Mouse (Mus musculus): ENCODE data around the gene Ccdc93. TPM values are rescaled to one million over a fixed set of nuclear protein-coding genes. Genes with fewer than 3 reads are reported as not detected.

Ccdc93 gene
- polyA plus RNA-seq, 1 experiment: 12.5 TPM

DNA sequence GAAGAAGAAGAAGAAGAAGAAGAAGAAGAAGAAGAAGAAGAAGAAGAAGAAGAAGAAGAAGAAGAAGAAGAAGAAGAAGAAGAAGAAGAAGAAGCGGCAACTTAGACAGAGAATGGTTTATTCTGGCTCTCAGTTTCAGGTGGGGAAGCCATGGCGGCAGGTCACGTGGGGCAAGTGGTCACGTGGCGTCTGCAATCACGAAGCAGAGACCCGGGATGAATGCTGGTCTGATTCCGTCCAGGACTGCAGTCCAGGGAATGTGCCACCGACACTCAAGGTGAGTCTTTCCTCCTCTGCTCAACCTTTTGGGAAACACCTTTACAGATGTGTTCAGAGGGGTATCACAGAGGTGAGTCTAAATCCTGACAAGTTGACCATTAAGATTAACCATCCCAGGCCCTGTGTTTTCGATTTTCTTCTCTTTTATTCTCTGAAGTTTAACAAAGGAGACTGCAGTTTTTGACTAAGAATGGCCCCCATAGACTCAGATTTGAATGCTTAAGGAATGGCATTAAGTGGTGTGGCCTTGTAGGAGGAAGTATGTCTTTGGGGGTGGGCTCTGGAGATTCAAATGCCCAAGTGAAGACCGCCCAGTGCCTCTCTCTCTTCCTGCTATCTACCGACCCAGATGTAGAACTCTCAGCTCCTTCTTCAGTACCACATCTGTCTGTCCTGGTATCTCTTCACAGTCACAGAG lies 11.1 kb upstream of the Ccdc93 start:
- no peak for TF ChIP-seq GATA1 (IDR thresholded peaks at IDR 0.05; ENCODE audit: low read length)

- no peak for TF ChIP-seq GATA1 (IDR thresholded peaks at IDR 0.05; ENCODE audit: low read length)
Measured at GRCm38 (mm10) chr1:121430183-121430937, 489 bp upstream of the Ccdc93 start.

DNA sequence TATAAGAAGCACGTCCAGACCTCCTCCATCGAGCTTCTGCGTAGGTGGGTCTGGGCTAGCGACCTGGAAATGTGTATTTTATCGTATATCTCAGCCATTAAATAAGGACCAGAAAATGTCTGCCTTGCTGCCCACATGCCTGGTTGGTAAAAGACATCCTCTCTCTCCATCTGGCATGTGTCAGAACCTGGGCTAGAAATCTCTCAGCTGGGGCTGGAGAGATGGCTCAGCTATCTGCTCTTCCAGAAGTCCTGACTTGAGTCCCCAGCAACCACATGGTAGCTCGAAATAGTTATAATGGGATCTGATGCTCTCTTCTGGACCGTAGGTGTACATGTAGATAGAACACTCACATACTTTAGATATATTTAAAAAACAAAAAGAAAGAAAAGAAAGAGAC lies 5.1 kb downstream of the Ccdc93 start:
- no peak for TF ChIP-seq GATA1 (IDR thresholded peaks at IDR 0.05; ENCODE audit: low read length)

GRCm38 (mm10) chr1:121440535-121441381 lies 9.9 kb downstream of the Ccdc93 start:
- no peak for TF ChIP-seq GATA1 (IDR thresholded peaks at IDR 0.05; ENCODE audit: low read length)

DNA sequence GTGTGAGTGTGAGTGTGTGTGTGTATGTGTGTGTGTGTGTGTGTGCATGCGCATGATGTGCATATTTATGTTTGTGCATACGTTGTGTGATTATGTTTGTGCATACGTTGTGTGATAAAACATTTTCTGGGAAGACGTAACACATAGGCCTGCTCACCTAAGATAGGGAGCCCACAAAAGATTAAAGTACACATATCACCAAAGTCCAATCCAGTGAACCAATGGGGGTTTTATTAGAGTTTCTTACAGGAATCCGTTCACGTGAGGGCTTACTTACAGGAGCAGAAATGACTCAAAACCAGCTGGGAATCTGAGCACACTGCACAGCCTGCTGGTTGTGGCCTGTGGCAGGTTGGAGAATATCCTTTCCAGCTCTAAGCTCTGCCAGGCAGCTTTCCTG lies 13.3 kb downstream of the Ccdc93 start:
- no peak for TF ChIP-seq GATA1 (IDR thresholded peaks at IDR 0.05; ENCODE audit: low read length)

GRCm38 (mm10) chr1:121447216-121447615 lies 16.4 kb downstream of the Ccdc93 start:
- no peak for TF ChIP-seq GATA1 (IDR thresholded peaks at IDR 0.05; ENCODE audit: low read length)

DNA sequence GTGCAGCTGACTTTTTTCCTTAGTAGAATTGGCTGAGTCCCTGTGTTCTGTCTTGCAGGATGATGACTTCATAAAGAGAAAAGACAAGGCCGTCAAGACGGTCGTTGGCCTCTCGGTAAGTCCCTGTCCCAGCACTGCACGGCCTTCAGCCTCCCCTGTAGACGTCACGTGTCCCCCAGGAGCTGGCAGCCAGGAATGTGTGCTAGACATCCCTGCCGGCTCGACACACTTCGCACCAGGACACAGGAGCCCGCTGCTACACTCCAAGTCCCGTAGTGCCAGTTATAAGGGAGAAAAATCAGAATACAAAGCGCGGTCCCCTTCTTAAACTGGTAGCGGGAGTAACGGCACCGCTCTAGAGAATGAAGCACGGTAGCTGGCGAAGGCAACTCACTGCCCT lies 17.3 kb downstream of the Ccdc93 start:
- TF ChIP-seq GATA1 (IDR thresholded peaks at IDR 0.05; ENCODE audit: low read length): no peak

- no peak for TF ChIP-seq GATA1 (IDR thresholded peaks at IDR 0.05; ENCODE audit: low read length)
Measured at GRCm38 (mm10) chr1:121451009-121451408, 20.2 kb downstream of the Ccdc93 start.

- TF ChIP-seq GATA1 (IDR thresholded peaks at IDR 0.05; ENCODE audit: low read length): no peak
Measured at GRCm38 (mm10) chr1:121452498-121452897, 21.6 kb downstream of the Ccdc93 start.

DNA sequence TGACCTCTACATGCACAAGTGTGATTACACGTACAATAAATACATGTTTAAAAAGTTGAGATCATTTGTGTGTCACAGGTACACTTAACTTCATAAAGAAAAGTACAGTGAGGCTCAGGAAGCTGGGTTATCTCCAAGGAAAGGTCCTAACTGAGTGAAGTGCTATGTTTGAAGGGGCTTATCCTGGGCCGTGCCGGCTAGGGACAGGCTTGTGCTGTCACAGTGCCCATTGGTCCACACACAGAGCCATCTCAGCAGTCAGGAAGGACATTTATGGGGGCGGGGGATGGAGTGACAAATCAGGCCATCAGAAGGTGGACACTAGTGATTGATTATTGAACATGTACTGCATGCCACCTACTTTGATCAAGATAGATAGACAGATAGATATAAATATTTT lies 22.2 kb downstream of the Ccdc93 start:
- TF ChIP-seq GATA1 (IDR thresholded peaks at IDR 0.05; ENCODE audit: low read length): no peak

DNA sequence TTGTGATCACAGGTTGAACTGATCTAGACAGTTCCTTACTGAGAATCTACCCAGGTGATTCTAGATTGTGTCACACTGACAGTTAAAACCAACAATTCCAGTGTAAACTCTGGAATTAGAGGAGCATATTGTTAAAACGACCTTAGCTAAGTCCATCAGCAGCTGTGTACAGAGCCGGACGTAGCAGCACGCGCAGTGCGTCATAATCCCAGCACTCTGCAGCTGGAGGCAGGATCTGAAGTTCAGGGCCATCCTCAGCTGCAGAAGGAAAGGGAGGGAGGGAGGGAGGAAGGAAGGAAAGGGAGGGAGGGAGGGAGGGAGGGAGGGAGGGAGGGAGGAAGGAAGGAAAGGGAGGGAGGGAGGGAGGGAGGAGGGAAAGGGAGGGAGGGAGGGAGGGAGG lies 24.1 kb downstream of the Ccdc93 start:
- no peak for TF ChIP-seq GATA1 (IDR thresholded peaks at IDR 0.05; ENCODE audit: low read length)

- TF ChIP-seq GATA1 (IDR thresholded peaks at IDR 0.05; ENCODE audit: low read length): no peak
Measured at GRCm38 (mm10) chr1:121460077-121460476, 29.2 kb downstream of the Ccdc93 start.

GRCm38 (mm10) chr1:121461895-121462294 lies 31.0 kb downstream of the Ccdc93 start:
- TF ChIP-seq GATA1 (IDR thresholded peaks at IDR 0.05; ENCODE audit: low read length): no peak

DNA sequence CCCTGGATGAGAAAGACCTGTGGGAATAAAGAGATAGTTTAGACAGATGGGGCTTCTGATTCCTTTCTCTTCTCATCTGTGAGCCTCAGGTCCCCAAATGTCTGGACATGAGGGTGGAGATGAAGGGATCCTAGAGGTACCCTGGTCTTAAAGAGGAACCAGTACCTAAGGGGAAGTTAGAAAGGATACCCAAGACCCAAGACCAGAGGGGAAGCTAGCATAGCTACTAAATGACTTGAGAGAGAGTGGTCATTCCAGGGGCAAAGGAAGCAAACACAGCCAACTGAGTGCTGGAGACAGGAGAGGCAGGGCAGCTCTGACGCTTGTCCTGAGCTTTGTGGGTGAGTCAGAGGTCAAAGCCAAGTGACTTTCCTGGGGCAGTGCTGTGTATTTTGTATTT lies 31.8 kb downstream of the Ccdc93 start:
- TF ChIP-seq GATA1 (IDR thresholded peaks at IDR 0.05; ENCODE audit: low read length): no peak

GRCm38 (mm10) chr1:121463806-121464205 lies 33.0 kb downstream of the Ccdc93 start:
- TF ChIP-seq GATA1 (IDR thresholded peaks at IDR 0.05; ENCODE audit: low read length): no peak

DNA sequence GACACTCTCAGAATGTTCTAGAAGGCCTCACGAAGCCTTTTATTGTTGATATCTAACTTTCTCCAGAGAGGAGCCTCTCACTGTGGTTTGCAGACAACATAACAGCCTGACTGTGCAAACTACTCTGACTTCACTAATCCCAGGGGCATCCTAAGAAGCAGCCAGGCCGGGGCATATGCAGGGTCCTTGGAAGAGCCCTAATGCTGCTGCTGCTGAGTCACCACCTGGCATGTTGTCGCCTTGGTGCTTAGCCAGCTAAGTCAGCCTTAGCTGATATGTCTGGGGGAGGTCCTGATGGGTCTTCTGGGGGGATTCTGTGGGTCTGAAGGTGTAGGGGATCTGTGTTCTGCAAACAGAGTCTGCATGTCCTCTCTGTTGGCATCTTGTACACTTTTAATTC lies 35.4 kb downstream of the Ccdc93 start:
- TF ChIP-seq GATA1 (IDR thresholded peaks at IDR 0.05; ENCODE audit: low read length): no peak
